Mouse (Mus musculus) MEL (cell line): Measurements from ENCODE around the gene Kidins220. TPM values are rescaled to one million over a fixed set of nuclear protein-coding genes. Genes with fewer than 3 reads are reported as not detected.

Experiments used
- DNase-seq: peaks from one replicate; pipeline ENCODE4 v3.0.0; 2011; ENCODE audit warnings: low read depth, low spot score
- H3K27ac ChIP-seq: 2 replicates; pipeline ENCODE4 v1.5.1; 2012; ENCODE audit warnings: low read depth, mild to moderate bottlenecking, control low read depth, low read length, moderate library complexity; ENCODE audit not compliant: control insufficient read depth
- H3K27me3 ChIP-seq, 2 experiments: fragments of 150-350 bp in 1 of 2; sonication (generic) in 1 of 2; 2 replicates each; pipeline ENCODE4 v1.6.1; 2012; ENCODE audit warnings: low read length in 2 of 2, mild to moderate bottlenecking in 2 of 2, improper control_type of control experiment in 1 of 2, moderate library complexity in 1 of 2; ENCODE audit not compliant: insufficient read depth in 2 of 2, control insufficient read depth in 1 of 2
- H3K36me3 ChIP-seq, 2 experiments: 2 replicates each; pipeline ENCODE4 v1.6.1; 2012 to 2014; ENCODE audit warnings: low read length in 2 of 2, improper control_type of control experiment in 1 of 2, inconsistent platforms in 1 of 2, mild to moderate bottlenecking in 1 of 2; ENCODE audit not compliant: insufficient read depth in 2 of 2, control insufficient read depth in 1 of 2
- H3K4me1 ChIP-seq, 2 experiments: fragments of 150-350 bp in 1 of 2; sonication (generic) in 1 of 2; 2 replicates each; pipeline ENCODE4 v1.6.1; 2012; ENCODE audit warnings: low read length in 2 of 2, improper control_type of control experiment in 1 of 2, mild to moderate bottlenecking in 1 of 2; ENCODE audit not compliant: insufficient read depth in 2 of 2, control insufficient read depth in 1 of 2
- H3K4me3 ChIP-seq, 2 experiments: fragments of 150-350 bp in 1 of 2; sonication (generic) in 1 of 2; 2 replicates each; pipeline ENCODE4 v1.5.1; 2012; ENCODE audit warnings: low read depth in 2 of 2, low read length in 2 of 2, mild to moderate bottlenecking in 2 of 2, moderate library complexity in 2 of 2, control low read depth in 1 of 2, improper control_type of control experiment in 1 of 2; ENCODE audit not compliant: control insufficient read depth in 1 of 2, insufficient read depth in 1 of 2
- H3K79me2 ChIP-seq: 2 replicates; pipeline ENCODE4 v1.6.1; 2012; ENCODE audit warnings: mild to moderate bottlenecking, low read length, moderate library complexity; ENCODE audit not compliant: control insufficient read depth, poor library complexity, insufficient read depth
- H3K9ac ChIP-seq: 2 replicates; pipeline ENCODE4 v1.6.1; 2012; ENCODE audit warnings: low read depth, mild to moderate bottlenecking, control low read depth, low read length, moderate library complexity; ENCODE audit not compliant: control insufficient read depth, poor library complexity, severe bottlenecking
- H3K9me3 ChIP-seq: fragments of 150-350 bp; sonication (generic); replicated peaks from 2 replicates; pipeline ENCODE4 v1.6.1; 2012; ENCODE audit warnings: mild to moderate bottlenecking, low read length, improper control_type of control experiment, moderate library complexity; ENCODE audit not compliant: insufficient read depth
- BHLHE40 ChIP-seq: IDR thresholded peaks from 2 replicates; pipeline ENCODE4 v1.6.1; 2012; ENCODE audit warnings: low read depth, mild to moderate bottlenecking, inconsistent platforms, low read length, improper control_type of control experiment, borderline replicate concordance
- CHD1 ChIP-seq: IDR thresholded peaks from 2 replicates; pipeline ENCODE4 v1.6.1; 2012; ENCODE audit warnings: low read depth, mild to moderate bottlenecking, inconsistent platforms, low read length, improper control_type of control experiment
- CHD2 ChIP-seq: IDR thresholded peaks from 2 replicates; pipeline ENCODE4 v1.6.1; 2011; ENCODE audit warnings: low read length, improper control_type of control experiment
- E2F4 ChIP-seq: IDR thresholded peaks from 2 replicates; pipeline ENCODE4 v1.6.1; 2011; ENCODE audit warnings: low read depth, low read length, improper control_type of control experiment, borderline replicate concordance
- ELF1 ChIP-seq: IDR thresholded peaks from 2 replicates; pipeline ENCODE4 v1.6.1; 2014; ENCODE audit warnings: low read depth, mild to moderate bottlenecking, inconsistent platforms, low read length, improper control_type of control experiment, moderate library complexity
- ETS1 ChIP-seq: IDR thresholded peaks from 2 replicates; pipeline ENCODE4 v1.6.1; 2012; ENCODE audit warnings: low read depth, mild to moderate bottlenecking, inconsistent platforms, low read length, improper control_type of control experiment, moderate library complexity
- GABPA ChIP-seq: IDR thresholded peaks from 2 replicates; pipeline ENCODE4 v1.6.1; 2012; ENCODE audit warnings: low read depth, mild to moderate bottlenecking, inconsistent platforms, low read length, improper control_type of control experiment, moderate library complexity
- JUND ChIP-seq: IDR thresholded peaks from 2 replicates; pipeline ENCODE4 v1.6.1; 2011; ENCODE audit warnings: low read depth, mild to moderate bottlenecking, improper control_type of control experiment, low read length
- KAT2A ChIP-seq: conservative IDR thresholded peaks from 2 replicates; pipeline ENCODE4 v1.6.1; 2012; ENCODE audit warnings: low read depth, low read length, improper control_type of control experiment, inconsistent platforms
- MAFK ChIP-seq: IDR thresholded peaks from 2 replicates; pipeline ENCODE4 v1.6.1; 2011; ENCODE audit warnings: low read depth, mild to moderate bottlenecking, low read length, improper control_type of control experiment, borderline replicate concordance
- MAZ ChIP-seq: IDR thresholded peaks from 2 replicates; pipeline ENCODE4 v1.6.1; 2012; ENCODE audit warnings: low read depth, mild to moderate bottlenecking, inconsistent platforms, low read length, improper control_type of control experiment
- NRF1 ChIP-seq: IDR thresholded peaks from 2 replicates; pipeline ENCODE4 v1.6.1; 2014; ENCODE audit warnings: low read depth, mild to moderate bottlenecking, inconsistent platforms, low read length, improper control_type of control experiment, moderate library complexity; ENCODE audit not compliant: poor library complexity, insufficient read depth, severe bottlenecking
- POLR2AphosphoS2 ChIP-seq: IDR thresholded peaks from 2 replicates; pipeline ENCODE4 v1.6.1; 2011; ENCODE audit warnings: low read length, improper control_type of control experiment
- POLR2AphosphoS5 ChIP-seq: IDR thresholded peaks from 2 replicates; pipeline ENCODE4 v1.6.1; 2012; ENCODE audit warnings: low read depth, borderline replicate concordance, mild to moderate bottlenecking, inconsistent platforms, low read length, moderate library complexity, mixed read lengths
- RAD21 ChIP-seq: IDR thresholded peaks from 2 replicates; pipeline ENCODE4 v1.6.1; 2011; ENCODE audit warnings: mild to moderate bottlenecking, low read depth, low read length, improper control_type of control experiment
- SIN3A ChIP-seq: IDR thresholded peaks from 2 replicates; pipeline ENCODE4 v1.6.1; 2012; ENCODE audit warnings: low read length, improper control_type of control experiment, inconsistent platforms
- TBP ChIP-seq: IDR thresholded peaks from 2 replicates; pipeline ENCODE4 v1.8.0; 2011; ENCODE audit warnings: low read depth, low read length, improper control_type of control experiment
- TCF12 ChIP-seq: IDR thresholded peaks from 2 replicates; pipeline ENCODE4 v1.6.1; 2014; ENCODE audit warnings: low read depth, mild to moderate bottlenecking, inconsistent platforms, low read length, improper control_type of control experiment, moderate library complexity
- USF1 ChIP-seq: IDR thresholded peaks from 2 replicates; pipeline ENCODE4 v1.6.1; 2014; ENCODE audit warnings: low read depth, mild to moderate bottlenecking, inconsistent platforms, low read length, improper control_type of control experiment, moderate library complexity
- ZC3H11A ChIP-seq: IDR thresholded peaks from 2 replicates; pipeline ENCODE4 v1.6.1; 2012; ENCODE audit warnings: low read depth, mild to moderate bottlenecking, inconsistent platforms, low read length, improper control_type of control experiment
- ZKSCAN1 ChIP-seq: IDR thresholded peaks from 2 replicates; pipeline ENCODE4 v1.6.1; 2012; ENCODE audit warnings: low read depth, mild to moderate bottlenecking, inconsistent platforms, low read length, improper control_type of control experiment, moderate library complexity
- ZMIZ1 ChIP-seq: IDR thresholded peaks from 2 replicates; pipeline ENCODE4 v1.6.1; 2012; ENCODE audit warnings: low read depth, mild to moderate bottlenecking, inconsistent platforms, low read length, improper control_type of control experiment, moderate library complexity
- polyA plus RNA-seq, 2 experiments: library from polyadenylated mRNA; stranded (reverse) in 1 of 2; unstranded in 1 of 2; fragments of >175 nt in 1 of 2; fragments of >200 nt in 1 of 2; gene quantifications; 2 replicates each; pipeline versions ENCODE4 v1.2.1 to v1.2.4; 2012; ENCODE audit warnings: low replicate concordance in 2 of 2, low read depth in 1 of 2; ENCODE audit not compliant: insufficient read length in 2 of 2, insufficient read depth in 1 of 2, missing spikeins in 1 of 2
- total RNA-seq: library from RNA; depleted of rRNA; stranded (reverse); fragments of 300-350 nt; gene quantifications from 2 replicates; pipeline ENCODE4 v1.2.3, GENCODE M21; 2012

The Kidins220 gene
- total and polyA plus RNA-seq, 3 experiments = 26.2 to 124 (median 29.2) TPM

GRCm38 (mm10) chr12:25103911-25104310 is 129.2 kb downstream of the Kidins220 start:
- H3K9ac ChIP-seq = no peak overlapping the region
- no peak for DNase-seq
- no peaks in the 10 kb centered on the region for H3K9me3 ChIP-seq
- H3K27ac ChIP-seq = no peak overlapping the region
- TF ChIP-seq TCF12 (no peak), POLR2AphosphoS2 (no peak), GABPA (no peak), SIN3A (no peak), ELF1 (no peak), TBP (no peak), ZMIZ1 (no peak), POLR2AphosphoS5 (no peak), KAT2A (no peak), CHD2 (no peak), NRF1 (no peak), MAZ (no peak), ZKSCAN1 (no peak), MAFK (no peak), JUND (no peak), ETS1 (no peak)
- no peaks in the 10 kb centered on the region for H3K79me2 ChIP-seq
- no peak overlapping the region for H3K4me3 ChIP-seq
- H3K27me3 ChIP-seq = peaks cover 4% of the 10 kb centered on the region in 2 experiments
- no peaks in the 10 kb centered on the region for H3K4me1 ChIP-seq
- no peaks in the 10 kb centered on the region for H3K36me3 ChIP-seq

- no peak for DNase-seq
- TF ChIP-seq E2F4 (no peak), KAT2A (no peak), CHD1 (no peak), USF1 (no peak), TBP (no peak), ZKSCAN1 (no peak), TCF12 (no peak), POLR2AphosphoS2 (no peak), BHLHE40 (no peak), RAD21 (no peak), ZC3H11A (no peak), ZMIZ1 (no peak)
- TF ChIP-seq, all 39 proteins: peak for 0
- no peak overlapping the region for H3K27ac ChIP-seq
- H3K36me3 ChIP-seq = no peaks in the 10 kb centered on the region
- no peak overlapping the region for H3K4me3 ChIP-seq
- H3K27me3 ChIP-seq = peaks cover 4% of the 10 kb centered on the region in 2 experiments
- H3K9ac ChIP-seq = no peak overlapping the region
- H3K79me2 ChIP-seq = no peaks in the 10 kb centered on the region
- H3K4me1 ChIP-seq = no peaks in the 10 kb centered on the region
- no peaks in the 10 kb centered on the region for H3K9me3 ChIP-seq
Measured at GRCm38 (mm10) chr12:25104541-25104940, 129.8 kb downstream of the Kidins220 start.
